Mouse (Mus musculus) heart, adult 2 months (tissue): ENCODE results near the gene Stk39. TPM values are rescaled to one million over a fixed set of nuclear protein-coding genes. Genes with fewer than 3 reads are reported as not detected.

ENCODE experiments used
- DNase-seq, 2 experiments: peaks; one replicate each; pipeline ENCODE4 v3.0.0; 2021
- H3K27ac ChIP-seq: fragments of 200-600 bp; 2 replicates; pipeline ENCODE4 v1.8.1; 2022
- H3K27me3 ChIP-seq: fragments of 200-500 bp; 2 replicates; pipeline ENCODE4 v1.6.1; 2012; ENCODE audit warnings: mild to moderate bottlenecking, low read length, inconsistent platforms, mixed read lengths; ENCODE audit not compliant: control insufficient read depth, insufficient read depth
- H3K36me3 ChIP-seq: fragments of 200-500 bp; 2 replicates; pipeline ENCODE4 v1.6.1; 2012; ENCODE audit warnings: low read length, inconsistent platforms; ENCODE audit not compliant: control insufficient read depth, insufficient read depth
- H3K4me1 ChIP-seq: fragments of 200-500 bp; 2 replicates; pipeline ENCODE4 v1.6.1; 2011; ENCODE audit warnings: low read length; ENCODE audit not compliant: control insufficient read depth, insufficient read depth
- H3K4me3 ChIP-seq: fragments of 200-600 bp; 2 replicates; pipeline ENCODE4 v1.8.1; 2022
- H3K79me2 ChIP-seq: fragments of 200-500 bp; replicated peaks from 2 replicates; pipeline ENCODE4 v1.6.1; 2012; ENCODE audit warnings: mild to moderate bottlenecking, inconsistent platforms, low read length, moderate library complexity, mixed read lengths; ENCODE audit not compliant: control insufficient read depth, insufficient read depth
- H3K9ac ChIP-seq: fragments of 200-500 bp; 2 replicates; pipeline ENCODE4 v1.6.1; 2012; ENCODE audit warnings: low read depth, mild to moderate bottlenecking, control low read depth, inconsistent platforms, low read length, mixed read lengths
- CTCF ChIP-seq: fragments of 200-600 bp; IDR thresholded peaks from 2 replicates; pipeline ENCODE4 v1.8.1; 2022; ENCODE audit warnings: antibody characterized with exemption, mild to moderate bottlenecking, moderate library complexity
- EP300 ChIP-seq: fragments of 200-500 bp; IDR thresholded peaks from 2 replicates; pipeline ENCODE4 v1.6.1; 2011; ENCODE audit warnings: low read depth, low read length, control low read depth; ENCODE audit not compliant: insufficient read depth
- POLR2A ChIP-seq: fragments of 200-500 bp; IDR thresholded peaks from 2 replicates; pipeline ENCODE4 v1.6.1; 2011; ENCODE audit warnings: mild to moderate bottlenecking, low read depth, low read length, control low read depth; ENCODE audit not compliant: insufficient read depth
- WGBS: fragments of 180-500 bp; shearing (Covaris S2); methylation state at CpG from one replicate; pipeline ENCODE4 v1.1.7; 2018; 5-methylcytosine and 5-hydroxymethylcytosine counted together
- intact Hi-C: fragments of 180-260 bp; cut with DNase I; formaldehyde crosslinking; loops from one replicate; pipeline ENCODE4 v1.15.1; 2025
- polyA plus RNA-seq: library from polyadenylated mRNA; depleted of rRNA; stranded (reverse); fragments of >200 nt; gene quantifications from 2 replicates; pipeline ENCODE4 v1.2.3, GENCODE M21; 2012
- total RNA-seq, 2 experiments: library from RNA; stranded (reverse); gene quantifications; 2 replicates each; pipeline ENCODE4 v1.2.3; 2021

The Stk39 gene
- total and polyA plus RNA-seq, 3 experiments, result 34.2 to 85.2 (median 80.9) TPM

DNA sequence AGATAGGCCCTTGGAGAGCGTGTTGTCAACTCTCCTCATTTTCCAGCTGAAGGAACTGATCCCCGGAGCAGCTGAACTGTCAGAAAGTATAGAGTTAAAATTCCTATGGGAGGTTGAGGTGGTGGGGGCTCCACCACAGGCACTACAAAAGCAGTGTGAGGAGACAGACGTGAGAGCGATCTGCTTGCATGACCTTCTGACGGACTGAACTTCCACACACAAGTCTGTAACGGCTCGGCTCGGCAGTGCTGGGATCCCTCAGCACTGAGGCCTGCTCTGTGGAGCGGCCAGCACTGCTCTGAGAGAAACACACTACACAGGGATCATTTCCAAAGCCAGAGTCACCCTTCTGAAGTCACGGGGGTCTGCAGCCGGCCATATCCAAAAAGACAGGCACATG is 92.4 kb downstream of the Stk39 start:
- no peak for DNase-seq
- Histone ChIP-seq H3K27ac (peak overlapping the region; percentile 2), H3K36me3 (no peaks in the 10 kb centered on the region; the same call in 1 of the 2 replicates), H3K79me2 (no peaks in the 10 kb centered on the region), H3K9ac (no peak overlapping the region), H3K4me1 (peaks cover 20% of the 10 kb centered on the region), H3K4me3 (no peak overlapping the region), H3K27me3 (no peaks in the 10 kb centered on the region)
- TF ChIP-seq POLR2A (no peak), CTCF (no peak), EP300 (no peak)
- intact Hi-C loops, result loop anchor here (2.0 to 5.0 kb wide), 2 partner anchors 38 to 89 kb away; no protein-coding TSS in a partner anchor
- WGBS, result 66% methylated on average over 11 of the region's 11 CpGs

GRCm38 (mm10) chr2:68378319-68378718 is 93.7 kb downstream of the Stk39 start:
- no peaks in the 10 kb centered on the region; the same call in 1 of the 2 replicates for H3K36me3 ChIP-seq
- no peaks in the 10 kb centered on the region for H3K79me2 ChIP-seq
- TF ChIP-seq CTCF (peak; percentile 26; the same call in 1 of the 2 replicates), EP300 (peak; percentile 91), POLR2A (no peak)
- DNase-seq, result peak; percentile 40 to 69
- intact Hi-C loops, result loop anchor here (1.0 to 5.0 kb wide), 3 partner anchors 39 to 90 kb away; no protein-coding TSS in a partner anchor
- H3K4me3 ChIP-seq, result no peak overlapping the region; the same call in 1 of the 2 replicates
- 69% methylated on average over 8 of the region's 8 CpGs for WGBS
- no peak overlapping the region for H3K9ac ChIP-seq
- peak overlapping the region; percentile 72 for H3K27ac ChIP-seq
- peaks cover 20% of the 10 kb centered on the region for H3K4me1 ChIP-seq
- no peaks in the 10 kb centered on the region for H3K27me3 ChIP-seq

DNA sequence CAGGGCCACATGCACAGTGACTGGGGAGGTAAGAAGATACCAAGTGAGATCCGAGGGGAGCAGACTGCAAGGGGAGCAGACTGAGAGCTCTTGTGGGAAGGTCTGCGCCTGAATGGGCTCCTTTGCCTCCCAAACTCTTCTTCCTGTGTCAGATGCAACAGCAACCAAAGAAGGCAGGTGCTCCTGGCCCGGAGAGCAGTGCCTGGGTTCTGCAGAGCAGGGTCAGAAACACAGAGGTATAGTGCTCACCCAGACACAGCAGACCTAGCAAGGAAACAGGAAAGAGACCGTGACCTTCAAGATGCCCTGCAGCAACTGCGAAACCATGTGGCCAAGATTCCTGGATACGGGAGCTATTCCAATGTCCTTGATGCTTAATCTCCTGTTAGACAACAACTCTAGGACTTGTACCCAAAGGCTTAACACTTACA is 94.8 kb downstream of the Stk39 start:
- Histone ChIP-seq H3K4me3 (peak overlapping the region; percentile 18), H3K9ac (peak overlapping the region; percentile 35; the same call in 1 of the 2 replicates)

GRCm38 (mm10) chr2:68376660-68377059 is 95.4 kb downstream of the Stk39 start:
- H3K4me3 ChIP-seq, result 0 out of 2 replicates have a peak overlapping the region, but pooled peaks have one; percentile 18
- H3K27me3 ChIP-seq, result no peaks in the 10 kb centered on the region
- H3K9ac ChIP-seq, result no peak overlapping the region
- H3K36me3 ChIP-seq, result no peaks in the 10 kb centered on the region; the same call in 1 of the 2 replicates
- intact Hi-C loops, result loop anchor here (5.0 kb wide), 1 partner anchor 41 kb away; no protein-coding TSS in a partner anchor
- TF ChIP-seq EP300 (0 out of 2 replicates have a peak, but pooled peaks have one; percentile 3), CTCF (peak; percentile 57), POLR2A (no peak)
- 9% methylated on average over 12 of the region's 12 CpGs for WGBS
- H3K79me2 ChIP-seq, result no peaks in the 10 kb centered on the region
- H3K4me1 ChIP-seq, result peaks cover 16% of the 10 kb centered on the region
- DNase-seq, result peak; percentile 67
- H3K27ac ChIP-seq, result peak overlapping the region; percentile 72

More for the DNA sequence above, 94.8 kb downstream of the Stk39 start:
- 34% methylated on average over 6 of the region's 6 CpGs for WGBS
- H3K4me1 ChIP-seq, result peaks cover 20% of the 10 kb centered on the region
- TF ChIP-seq CTCF (no peak), POLR2A (no peak), EP300 (no peak)
- no peaks in the 10 kb centered on the region for H3K79me2 ChIP-seq
- peak overlapping the region; percentile 72 for H3K27ac ChIP-seq
- no peaks in the 10 kb centered on the region for H3K27me3 ChIP-seq
- no peaks in the 10 kb centered on the region; the same call in 1 of the 2 replicates for H3K36me3 ChIP-seq
- intact Hi-C loops, result loop anchor here (5.0 kb wide), 1 partner anchor 40 kb away; no protein-coding TSS in a partner anchor
- DNase-seq, result peak; percentile 23 to 38

DNA sequence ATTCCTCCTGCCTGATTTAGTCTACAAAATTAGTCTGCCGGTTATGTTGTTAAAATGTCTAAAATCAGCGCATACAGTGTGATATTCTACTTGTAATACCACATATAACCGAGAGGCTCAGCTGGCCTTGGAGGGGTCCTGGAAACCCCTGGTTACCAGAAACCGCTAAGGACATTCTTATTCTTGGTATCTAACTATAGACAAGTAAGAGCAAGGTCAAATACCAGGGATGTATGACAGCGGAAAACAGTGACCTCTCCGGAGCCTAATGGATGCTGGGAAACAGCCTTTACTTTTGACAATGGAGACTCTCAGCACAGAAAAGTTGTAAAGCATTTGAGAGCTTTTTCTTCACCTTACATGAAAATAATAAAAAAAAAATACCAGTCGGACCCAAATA is 97.9 kb downstream of the Stk39 start:
- H3K4me1 ChIP-seq, result peaks cover 12% of the 10 kb centered on the region
- no peaks in the 10 kb centered on the region for H3K27me3 ChIP-seq
- intact Hi-C loops, result no loop called here
- TF ChIP-seq EP300, result no peak
- TF ChIP-seq CTCF, result peak; percentile 9; the same call in 1 of the 2 replicates
- no peak overlapping the region; the same call in 1 of the 2 replicates for H3K27ac ChIP-seq
- DNase-seq, result no peak
- H3K36me3 ChIP-seq, result no peaks in the 10 kb centered on the region; the same call in 1 of the 2 replicates
- no peak overlapping the region for H3K9ac ChIP-seq
- WGBS, result 37% methylated on average over 7 of the region's 7 CpGs
- no peaks in the 10 kb centered on the region for H3K79me2 ChIP-seq
- no peak overlapping the region for H3K4me3 ChIP-seq

DNA sequence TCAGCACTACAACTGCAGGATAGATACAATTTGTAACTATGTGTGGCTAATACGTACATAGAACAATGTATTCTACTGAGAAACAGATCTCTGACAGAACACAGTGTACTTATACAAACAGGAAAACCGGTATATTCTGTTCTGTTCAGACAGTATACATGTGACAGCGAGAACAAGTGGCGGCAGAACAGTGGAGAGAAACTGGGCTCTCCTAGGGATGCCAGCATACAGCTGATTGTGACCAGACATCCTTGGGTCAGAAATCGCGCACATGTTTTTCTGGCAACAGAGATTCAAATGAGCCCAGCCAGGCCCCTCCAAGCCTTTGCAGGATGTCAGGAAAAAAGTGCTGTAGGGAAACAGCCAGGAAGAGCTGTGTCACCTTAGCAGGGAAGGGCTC is 100.2 kb downstream of the Stk39 start:
- no peak overlapping the region for H3K9ac ChIP-seq
- no peaks in the 10 kb centered on the region; the same call in 1 of the 2 replicates for H3K36me3 ChIP-seq
- H3K4me3 ChIP-seq, result no peak overlapping the region
- H3K4me1 ChIP-seq, result peaks cover 7% of the 10 kb centered on the region
- no peak for TF ChIP-seq CTCF
- TF ChIP-seq EP300, result no peak
- TF ChIP-seq POLR2A, result no peak
- H3K27me3 ChIP-seq, result no peaks in the 10 kb centered on the region
- intact Hi-C loops, result no loop called here
- H3K79me2 ChIP-seq, result no peaks in the 10 kb centered on the region
- no peak for DNase-seq
- 51% methylated on average over 6 of the region's 6 CpGs for WGBS
- no peak overlapping the region; the same call in 1 of the 2 replicates for H3K27ac ChIP-seq
